Mouse (Mus musculus) embryonic fibroblast, embryonic 13.5 days (primary cell): Measurements from ENCODE around the gene Xpot.

Experiments used
- CTCF ChIP-seq: IDR thresholded peaks from 2 replicates; pipeline ENCODE4 v1.5.1; 2011; ENCODE audit warnings: mild to moderate bottlenecking, control low read depth, low read length, moderate library complexity, borderline replicate concordance; ENCODE audit not compliant: insufficient read depth
- POLR2A ChIP-seq: IDR thresholded peaks from 2 replicates; pipeline ENCODE4 v1.6.1; 2011; ENCODE audit warnings: low read depth, mild to moderate bottlenecking, control low read depth, low read length, moderate library complexity

DNA sequence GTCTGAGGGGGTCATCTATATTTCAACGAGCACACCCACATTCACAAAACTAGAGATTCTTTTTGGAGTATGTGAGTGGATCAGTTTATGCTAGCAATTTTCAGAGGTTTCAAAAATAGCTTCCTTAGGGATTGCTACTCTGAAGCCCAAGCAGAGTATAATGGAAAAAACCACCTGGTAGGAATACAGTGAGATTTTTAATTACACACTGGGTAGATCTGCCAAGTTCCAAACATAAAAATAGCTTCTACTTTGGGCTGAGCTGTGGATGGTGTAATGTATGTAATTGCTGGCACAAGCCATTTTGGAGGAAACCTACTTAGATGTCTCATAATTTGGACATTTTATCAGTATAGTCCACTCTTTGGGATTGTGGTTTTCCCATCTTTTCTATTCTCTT, 26.9 kb upstream of the Xpot start:
- TF ChIP-seq CTCF (no peak), POLR2A (no peak)
